Mouse (Mus musculus) monocyte, adult 5-6 weeks (primary cell): ENCODE data around the gene Nr1i3. TPM values are rescaled to one million over a fixed set of nuclear protein-coding genes. Genes with fewer than 3 reads are reported as not detected.

Experiments used
- ATAC-seq: fragments of 153-309, 156-312 bp; replicated peaks from 2 replicates; pipeline ENCODE4 v1.8.0; 2017; ENCODE audit warnings: mild to moderate bottlenecking; ENCODE audit not compliant: low TSS enrichment, insufficient number of reproducible peaks, severe bottlenecking, poor library complexity, low FRiP score
- total RNA-seq: library from RNA; stranded (forward); fragments of 200-1000, 200-491, 200-594 nt; gene quantifications from 3 replicates; pipeline ENCODE4 v1.2.3, GENCODE M21; 2017

The Nr1i3 gene
- 0.19 to 0.86 TPM in 2 of 3 replicates, not detected in the other for total RNA-seq

DNA sequence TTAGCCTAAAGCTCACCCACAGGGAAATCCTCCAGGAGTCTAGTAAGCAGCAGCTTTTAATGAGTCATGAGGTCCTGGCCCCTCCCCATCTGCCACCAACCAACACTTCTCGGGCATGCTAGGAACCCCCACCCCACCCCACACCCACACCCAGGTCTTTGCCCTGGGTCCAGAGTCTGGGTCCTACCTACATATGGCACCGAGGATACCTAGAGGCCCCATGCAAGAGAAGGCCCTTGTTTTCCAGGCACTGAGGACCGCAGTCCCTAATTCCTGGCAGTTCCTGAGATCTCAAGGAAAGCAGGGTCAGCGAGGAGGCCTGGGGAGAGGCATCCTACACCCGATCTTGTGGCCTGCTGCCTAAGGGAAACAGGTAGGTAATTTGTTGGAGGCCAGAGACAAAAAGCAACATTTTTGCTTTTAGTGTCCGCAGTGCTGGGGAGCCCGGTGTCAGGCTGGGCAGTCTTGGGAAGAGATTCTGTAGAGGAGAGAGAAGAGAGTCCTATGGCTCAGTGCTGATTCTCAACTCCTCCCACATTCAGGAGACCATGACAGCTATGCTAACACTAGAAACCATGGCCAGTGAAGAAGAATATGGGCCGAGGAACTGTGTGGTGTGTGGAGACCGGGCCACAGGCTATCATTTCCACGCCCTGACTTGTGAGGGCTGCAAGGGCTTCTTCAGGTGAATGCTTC, at the start of gene Nr1i3:
Gene Nr1i3, plus strand, starts transcription at position 170 of the 696 bp plus-strand sequence.
- no peak for ATAC-seq

GRCm38 (mm10) chr1:171164258-171164657, 49.5 kb upstream of the Nr1i3 start:
- no peak for ATAC-seq

DNA sequence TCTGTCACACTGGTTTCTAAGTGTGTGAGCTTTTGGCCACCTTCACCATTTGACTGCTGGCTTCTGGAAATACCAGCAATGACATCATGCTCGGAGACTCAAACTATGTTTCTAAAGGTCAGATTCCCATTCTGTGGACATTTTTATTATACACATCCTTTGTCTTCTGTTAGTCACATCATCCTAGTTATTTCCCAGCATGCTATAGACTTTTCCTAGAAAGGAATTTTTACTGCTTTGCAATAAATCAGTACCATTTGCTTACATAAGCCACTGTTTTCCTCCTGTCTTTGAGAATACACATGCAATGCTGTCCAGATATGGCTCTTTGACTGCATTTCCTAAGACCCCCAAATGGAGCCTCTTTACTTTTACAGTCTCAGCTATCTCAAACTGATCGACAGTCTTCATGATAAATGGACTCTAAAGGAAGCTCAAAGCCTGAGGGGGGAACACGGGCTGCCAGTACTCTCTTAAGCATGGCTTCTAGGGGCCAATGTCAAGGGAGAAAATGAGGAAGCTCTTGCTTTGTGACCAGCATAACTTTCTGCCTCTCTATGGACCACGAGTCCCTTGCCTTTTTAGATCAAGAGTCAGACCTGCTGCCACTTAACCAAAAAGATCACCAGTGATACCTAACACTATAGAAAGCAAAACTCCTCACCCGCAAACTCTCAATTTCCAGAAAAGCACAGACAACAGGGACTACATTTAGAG, 48.0 kb upstream of the Nr1i3 start:
- no peak for ATAC-seq

GRCm38 (mm10) chr1:171168906-171169305, 44.9 kb upstream of the Nr1i3 start:
- ATAC-seq: no peak

GRCm38 (mm10) chr1:171169913-171170312, 43.9 kb upstream of the Nr1i3 start:
- ATAC-seq: no peak

DNA sequence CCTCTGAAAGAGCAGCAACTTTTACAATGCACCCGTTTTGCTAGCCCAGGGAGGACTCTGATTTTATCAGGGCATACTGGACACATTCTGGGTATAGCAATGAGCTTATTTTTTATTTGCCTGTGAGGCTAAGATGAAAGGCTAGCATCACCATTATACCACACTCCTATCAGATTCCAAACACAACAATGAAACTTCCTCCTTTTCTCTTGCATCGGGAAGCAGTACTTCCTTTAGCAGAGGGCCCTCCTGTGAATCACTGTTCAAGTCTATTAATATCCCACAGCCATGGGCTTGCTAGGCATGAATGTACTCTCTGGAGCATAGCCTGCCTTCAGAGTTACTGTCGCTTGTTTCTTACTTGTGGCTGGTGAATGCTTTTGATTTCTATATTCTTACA, 42.6 kb upstream of the Nr1i3 start:
- ATAC-seq: no peak

DNA sequence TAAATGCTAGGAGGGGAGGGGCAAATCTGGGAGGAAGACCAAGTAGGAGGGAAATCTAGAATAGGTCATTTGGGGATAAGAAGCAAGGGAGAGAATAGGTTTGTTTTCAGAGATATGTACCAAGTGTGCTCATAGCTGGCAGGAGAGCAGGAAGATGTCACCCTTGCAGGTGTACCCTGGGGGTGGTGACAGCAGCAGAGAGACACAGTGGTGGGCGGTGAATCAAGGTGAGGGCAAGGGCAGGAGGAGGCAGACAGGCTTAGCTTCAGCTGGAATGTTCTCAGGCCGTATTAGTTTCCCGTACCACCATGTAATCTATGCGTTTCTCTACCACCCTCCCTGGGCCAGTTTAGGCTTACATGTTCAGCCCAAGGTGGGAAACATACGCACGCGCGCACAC, 41.0 kb upstream of the Nr1i3 start:
- no peak for ATAC-seq

DNA sequence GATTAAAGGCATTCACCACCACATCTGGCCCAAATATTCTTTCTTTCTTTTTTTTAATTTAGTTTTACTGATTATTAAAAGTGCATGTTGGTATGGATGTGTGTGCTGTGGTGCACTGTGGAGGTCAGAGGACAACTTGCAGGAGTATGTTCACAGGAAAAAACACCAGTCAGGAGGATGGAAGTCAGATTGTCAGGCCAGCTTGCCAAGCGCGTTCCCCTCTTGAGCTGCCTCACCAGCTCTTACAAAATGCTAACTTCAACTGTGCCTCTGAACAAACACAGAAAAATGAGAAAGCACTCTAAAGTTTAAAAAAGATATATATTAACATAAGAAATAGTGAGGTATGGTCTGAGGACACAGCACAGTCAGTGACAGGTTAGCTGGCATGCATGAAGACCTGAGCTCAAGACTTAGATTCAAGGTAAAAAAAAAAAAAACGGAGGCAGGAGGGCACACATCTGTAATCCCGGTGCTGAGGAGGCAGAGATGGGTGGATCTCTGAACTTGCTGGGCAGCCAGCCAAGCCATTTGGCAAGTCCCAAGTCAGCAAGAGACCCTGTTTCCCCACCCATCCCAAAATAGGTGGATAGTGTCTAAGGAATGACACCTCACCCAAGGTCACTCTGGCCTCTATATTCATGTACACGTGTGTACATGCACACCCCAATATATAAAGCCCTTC, 34.1 kb upstream of the Nr1i3 start:
- ATAC-seq: no peak

- ATAC-seq: no peak
These were observed 30.7 kb upstream of the Nr1i3 start for GRCm38 (mm10) chr1:171183025-171183424.

DNA sequence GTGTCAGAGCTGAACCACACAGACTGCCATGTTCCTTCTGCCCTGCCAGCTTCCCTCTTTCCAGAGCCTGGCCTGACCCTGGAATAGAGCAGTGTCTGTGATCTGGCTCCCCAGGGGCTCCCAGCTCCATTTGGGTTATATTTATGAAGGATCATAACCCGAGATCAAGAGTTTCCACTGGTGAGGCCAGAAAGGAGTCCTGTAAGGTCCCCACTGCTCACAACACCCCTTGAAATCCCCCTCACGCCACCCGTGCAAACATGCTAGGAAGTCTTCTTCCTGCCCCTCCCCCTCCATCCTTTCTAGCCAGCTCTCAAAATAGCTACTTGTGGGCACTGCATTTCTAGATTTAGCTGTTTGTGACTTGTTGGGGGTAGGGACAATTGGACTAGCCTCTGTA, 30.1 kb upstream of the Nr1i3 start:
- ATAC-seq: no peak

DNA sequence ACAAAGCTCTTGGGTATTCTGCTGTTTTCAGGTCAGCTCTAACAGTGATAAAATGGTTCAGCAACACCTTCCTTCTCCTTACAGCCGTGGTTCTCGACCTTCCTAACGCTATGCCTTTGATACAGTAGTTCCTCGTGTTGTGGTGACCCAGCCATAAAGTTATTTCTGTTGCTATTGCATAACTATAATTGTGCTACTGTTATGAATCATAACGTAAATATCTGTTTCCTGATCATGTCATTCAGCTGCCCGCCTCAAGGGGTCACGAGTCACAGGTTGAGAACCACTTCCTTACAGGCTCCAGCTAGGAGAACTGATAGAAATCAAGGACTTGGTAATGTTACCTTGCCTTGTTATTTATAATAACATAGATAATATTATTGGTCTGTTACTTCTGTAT, 29.5 kb upstream of the Nr1i3 start:
- ATAC-seq: peak; percentile 90

DNA sequence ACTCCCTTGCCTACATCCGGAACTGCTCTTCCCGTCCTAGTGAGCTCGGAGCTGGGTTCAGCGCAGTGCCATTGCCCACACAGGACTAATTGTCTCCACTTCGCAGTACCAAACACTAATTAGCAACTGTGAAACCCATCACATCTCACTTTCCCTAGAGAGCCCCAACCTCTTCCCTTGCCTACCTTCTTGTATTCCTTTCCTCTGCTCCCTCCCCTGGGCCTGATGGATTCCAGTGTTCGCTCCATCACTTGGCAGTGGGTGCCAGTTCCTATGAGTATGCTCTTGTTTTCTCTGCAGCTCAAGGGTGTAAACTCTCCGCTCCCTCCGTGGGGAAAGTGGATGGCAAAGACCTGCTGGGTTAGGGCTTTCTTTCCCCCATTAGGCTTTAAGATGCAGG, 28.1 kb upstream of the Nr1i3 start:
- no peak for ATAC-seq

DNA sequence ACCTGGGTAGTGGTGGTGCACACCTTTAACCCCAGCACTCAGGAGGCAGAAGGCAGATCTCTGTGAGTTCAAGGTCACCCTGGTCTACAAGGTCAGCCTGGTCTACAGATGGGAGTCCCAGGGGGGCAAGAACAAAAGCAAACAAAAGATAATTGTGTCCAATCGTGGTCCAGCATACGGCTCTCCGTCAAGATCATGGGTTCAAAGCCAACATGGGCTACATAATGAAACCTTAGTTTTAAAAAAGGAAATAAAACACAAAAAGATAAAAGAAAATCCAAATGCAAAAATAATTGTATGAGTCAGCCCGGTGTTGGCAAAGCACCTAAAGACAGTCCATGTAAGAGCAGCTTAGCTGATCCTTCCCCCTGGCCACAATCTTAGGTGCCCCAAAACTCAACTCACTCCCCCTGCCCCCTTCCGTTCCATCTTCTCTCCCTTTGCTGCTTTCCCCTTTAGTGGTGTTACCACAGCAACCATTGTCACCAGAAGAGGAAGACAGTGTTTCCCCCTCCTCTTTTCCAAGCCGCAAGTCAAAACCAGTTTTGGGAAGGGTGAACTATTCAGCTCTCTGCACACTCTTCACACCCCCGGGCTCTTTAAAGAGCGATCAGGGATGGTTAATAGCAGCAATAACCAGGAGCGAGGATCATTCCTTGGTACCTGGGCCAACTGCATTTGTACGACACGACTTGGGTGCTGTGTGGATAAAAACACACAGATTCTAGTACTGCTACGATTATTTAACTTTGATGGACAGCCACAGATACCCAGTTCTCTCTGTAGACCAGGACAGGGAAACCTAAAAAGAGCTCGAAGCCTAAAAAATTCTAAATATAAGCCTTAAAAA, 25.7 kb upstream of the Nr1i3 start:
- ATAC-seq: no peak

DNA sequence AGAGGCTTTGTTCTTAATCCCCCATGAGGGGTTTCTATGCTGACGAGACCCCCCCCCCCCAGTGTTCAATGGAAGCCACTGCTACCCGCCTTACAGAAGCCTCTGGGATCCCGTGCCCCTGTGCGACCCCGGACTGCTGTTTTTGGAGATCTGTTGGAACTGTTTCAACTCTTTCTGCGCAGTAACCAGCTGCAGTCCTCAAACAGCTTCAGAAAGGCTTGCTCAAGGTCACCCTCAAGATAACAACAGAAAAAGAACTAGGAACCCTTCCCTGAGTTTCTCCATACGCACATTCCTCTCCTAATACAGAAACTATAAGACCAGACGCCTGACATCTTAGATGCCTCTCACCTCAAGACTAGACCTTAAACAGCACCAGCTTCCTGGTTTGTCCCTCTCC, 24.7 kb upstream of the Nr1i3 start:
- no peak for ATAC-seq

GRCm38 (mm10) chr1:171189476-171190114, 24.2 kb upstream of the Nr1i3 start:
- no peak for ATAC-seq

DNA sequence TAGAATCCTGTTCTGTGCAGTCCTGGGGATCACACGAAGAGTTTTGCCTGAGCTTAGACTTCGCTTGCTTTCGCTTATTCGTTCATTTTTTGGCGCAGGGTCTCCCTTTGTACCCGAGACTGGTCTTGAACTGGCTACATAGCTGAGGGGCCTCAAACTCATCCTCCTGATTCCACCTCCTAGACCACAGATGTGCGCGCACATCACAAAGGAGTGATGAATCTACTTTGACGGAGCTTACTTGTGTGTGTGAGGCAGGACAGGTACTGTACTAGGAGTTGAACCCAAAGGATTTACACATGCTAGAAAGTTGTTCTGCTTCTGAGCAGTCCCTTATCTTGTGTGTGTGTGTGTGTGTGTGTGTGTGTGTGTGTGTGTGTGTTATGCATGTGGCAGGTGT, 22.9 kb upstream of the Nr1i3 start:
- ATAC-seq: no peak

DNA sequence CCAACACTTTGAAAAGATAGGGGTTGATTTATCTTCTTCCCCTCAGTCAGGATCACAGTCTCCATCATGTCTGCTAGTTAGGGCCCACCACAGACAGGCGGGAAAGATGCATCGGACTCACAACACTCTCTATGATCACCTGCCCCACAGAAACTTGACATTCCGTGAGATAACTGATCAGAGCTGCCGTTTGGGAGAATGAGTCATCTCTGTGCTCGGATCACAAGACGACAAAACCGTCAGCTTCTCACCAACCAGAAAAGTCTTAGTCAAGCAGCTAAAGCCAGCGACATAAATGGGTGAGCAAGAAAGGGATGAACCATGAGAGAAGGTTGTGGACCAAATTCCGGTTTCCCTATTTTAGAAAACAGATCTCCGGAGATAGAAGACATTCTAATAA, 21.5 kb upstream of the Nr1i3 start:
- ATAC-seq: no peak

GRCm38 (mm10) chr1:171193093-171193840, 20.5 kb upstream of the Nr1i3 start:
- ATAC-seq: no peak
